Mouse (Mus musculus) forebrain, embryonic 10.5 days (tissue): ENCODE results near the gene Cage1. TPM values are rescaled to one million over a fixed set of nuclear protein-coding genes. Genes with fewer than 3 reads are reported as not detected.

ENCODE experiments used
- DNase-seq: peaks from one replicate; pipeline ENCODE4 v3.0.0-alpha.2; 2017; ENCODE audit warnings: low spot score; ENCODE audit errors: extremely low spot score
- H3K27ac ChIP-seq: fragments of 300-500 bp; sonication (generic); 2 replicates; pipeline ENCODE4 v1.5.1; 2016; ENCODE audit warnings: mild to moderate bottlenecking
- H3K27me3 ChIP-seq: fragments of 300-500 bp; sonication (generic); 2 replicates; pipeline ENCODE4 v1.6.1; 2016; ENCODE audit warnings: mild to moderate bottlenecking; ENCODE audit not compliant: poor library complexity, severe bottlenecking
- H3K36me3 ChIP-seq: fragments of 300-500 bp; sonication (generic); replicated peaks from 2 replicates; pipeline ENCODE4 v1.6.1; 2016; ENCODE audit warnings: mild to moderate bottlenecking, moderate library complexity
- H3K4me1 ChIP-seq: fragments of 300-500 bp; sonication (generic); 2 replicates; pipeline ENCODE4 v1.6.1; 2016
- H3K4me3 ChIP-seq: fragments of 300-500 bp; sonication (generic); 2 replicates; pipeline ENCODE4 v1.5.1; 2016; ENCODE audit warnings: mild to moderate bottlenecking, moderate library complexity
- H3K9me3 ChIP-seq: fragments of 300-500 bp; sonication (generic); 2 replicates; pipeline ENCODE4 v1.6.1; 2016; ENCODE audit warnings: mild to moderate bottlenecking, moderate library complexity
- WGBS: fragments of 180-500 bp; shearing (Covaris S2); methylation state at CpG from one replicate; pipeline ENCODE4 v1.1.7; 2016; 5-methylcytosine and 5-hydroxymethylcytosine counted together
- polyA plus RNA-seq: library from polyadenylated mRNA; unstranded; fragments of >200 nt; fragmentation: Nextera tagmentation; extraction: Ambion mirVana; gene quantifications from 2 replicates; pipeline ENCODE4 v1.2.1, GENCODE M21; 2016

The Cage1 gene
- polyA plus RNA-seq = 0.65 and 1.1 TPM in 2 replicates

- Histone ChIP-seq H3K27me3 (no peaks in the 10 kb centered on the region), H3K36me3 (peaks cover 28% of the 10 kb centered on the region), H3K9me3 (no peaks in the 10 kb centered on the region), H3K4me1 (peaks cover 23% of the 10 kb centered on the region), H3K4me3 (peak within 1 kb of the TSS; percentile 89), H3K27ac (peak within 1 kb of the TSS; percentile 85)
- under 1% methylated on average over 47 of the region's 47 CpGs for WGBS
- DNase-seq = peak; percentile 98
These were observed at the start of gene Cage1 for GRCm38 (mm10) chr13:38037044-38037687. Cage1 (minus strand) TSS chr13:38037069.

- DNase-seq = no peak
- no peaks in the 10 kb centered on the region for H3K36me3 ChIP-seq
- no peaks in the 10 kb centered on the region for H3K27me3 ChIP-seq
- WGBS = 86% methylated on average over 7 of the region's 7 CpGs
- no peaks in the 10 kb centered on the region for H3K9me3 ChIP-seq
- no peak overlapping the region for H3K4me3 ChIP-seq
- H3K27ac ChIP-seq = no peak overlapping the region
- H3K4me1 ChIP-seq = peaks cover 13% of the 10 kb centered on the region
These were observed 44.3 kb upstream of the Cage1 start for GRCm38 (mm10) chr13:38081161-38081560.

- DNase-seq = no peak
- Histone ChIP-seq H3K27ac (no peak overlapping the region), H3K36me3 (no peaks in the 10 kb centered on the region), H3K4me1 (peaks cover 13% of the 10 kb centered on the region), H3K9me3 (no peaks in the 10 kb centered on the region), H3K27me3 (no peaks in the 10 kb centered on the region), H3K4me3 (no peak overlapping the region)
- WGBS = 88% methylated on average over 14 of the region's 14 CpGs
These were observed 43.9 kb upstream of the Cage1 start for GRCm38 (mm10) chr13:38080725-38081124.

GRCm38 (mm10) chr13:38080014-38080413 lies 43.1 kb upstream of the Cage1 start:
- Histone ChIP-seq H3K4me1 (peaks cover 13% of the 10 kb centered on the region), H3K27ac (no peak overlapping the region), H3K4me3 (no peak overlapping the region), H3K9me3 (no peaks in the 10 kb centered on the region), H3K27me3 (no peaks in the 10 kb centered on the region), H3K36me3 (no peaks in the 10 kb centered on the region)
- 50% methylated on average over 9 of the region's 9 CpGs for WGBS
- no peak for DNase-seq

- Histone ChIP-seq H3K36me3 (no peaks in the 10 kb centered on the region), H3K4me1 (peaks cover 14% of the 10 kb centered on the region), H3K27me3 (no peaks in the 10 kb centered on the region), H3K9me3 (no peaks in the 10 kb centered on the region), H3K27ac (no peak overlapping the region), H3K4me3 (no peak overlapping the region)
- WGBS = 82% methylated on average over 5 of the region's 5 CpGs
- DNase-seq = no peak
These were observed 42.5 kb upstream of the Cage1 start for GRCm38 (mm10) chr13:38079366-38079765.

GRCm38 (mm10) chr13:38078836-38079235 lies 42.0 kb upstream of the Cage1 start:
- Histone ChIP-seq H3K9me3 (no peaks in the 10 kb centered on the region), H3K4me3 (no peak overlapping the region), H3K27me3 (no peaks in the 10 kb centered on the region), H3K36me3 (no peaks in the 10 kb centered on the region), H3K27ac (no peak overlapping the region), H3K4me1 (peaks cover 17% of the 10 kb centered on the region)
- 58% methylated on average over 6 of the region's 6 CpGs for WGBS
- no peak for DNase-seq

GRCm38 (mm10) chr13:38077113-38077512 lies 40.2 kb upstream of the Cage1 start:
- no peak for DNase-seq
- peaks cover 17% of the 10 kb centered on the region for H3K4me1 ChIP-seq
- no peak overlapping the region for H3K4me3 ChIP-seq
- WGBS = 20% methylated on average over 11 of the region's 11 CpGs
- H3K36me3 ChIP-seq = no peaks in the 10 kb centered on the region
- H3K9me3 ChIP-seq = no peaks in the 10 kb centered on the region
- H3K27me3 ChIP-seq = no peaks in the 10 kb centered on the region
- H3K27ac ChIP-seq = no peak overlapping the region

GRCm38 (mm10) chr13:38074404-38074803 lies 37.5 kb upstream of the Cage1 start:
- no peaks in the 10 kb centered on the region for H3K9me3 ChIP-seq
- WGBS = 77% methylated on average over 5 of the region's 5 CpGs

GRCm38 (mm10) chr13:38073374-38074307 lies 36.8 kb upstream of the Cage1 start:
- H3K36me3 ChIP-seq = no peaks in the 10 kb centered on the region
- 91% methylated on average over 18 of the region's 18 CpGs for WGBS
- no peak overlapping the region for H3K4me3 ChIP-seq
- no peak for DNase-seq
- H3K27me3 ChIP-seq = no peaks in the 10 kb centered on the region
- no peaks in the 10 kb centered on the region for H3K9me3 ChIP-seq
- H3K4me1 ChIP-seq = peaks cover 15% of the 10 kb centered on the region
- no peak overlapping the region for H3K27ac ChIP-seq

More at GRCm38 (mm10) chr13:38074404-38074803, 37.5 kb upstream of the Cage1 start:
- DNase-seq = no peak
- H3K4me1 ChIP-seq = peaks cover 17% of the 10 kb centered on the region
- H3K4me3 ChIP-seq = no peak overlapping the region
- no peaks in the 10 kb centered on the region for H3K27me3 ChIP-seq
- no peaks in the 10 kb centered on the region for H3K36me3 ChIP-seq
- no peak overlapping the region for H3K27ac ChIP-seq

- H3K27ac ChIP-seq = no peak overlapping the region
- 87% methylated on average over 4 of the region's 4 CpGs for WGBS
- no peaks in the 10 kb centered on the region for H3K27me3 ChIP-seq
- H3K4me1 ChIP-seq = peaks cover 4% of the 10 kb centered on the region; the same call in 1 of the 2 replicates
- no peaks in the 10 kb centered on the region for H3K36me3 ChIP-seq
- H3K9me3 ChIP-seq = no peaks in the 10 kb centered on the region
- no peak for DNase-seq
- no peak overlapping the region for H3K4me3 ChIP-seq
These were observed 34.1 kb upstream of the Cage1 start for GRCm38 (mm10) chr13:38070945-38071344.

GRCm38 (mm10) chr13:38064854-38065663 lies 28.2 kb upstream of the Cage1 start:
- Histone ChIP-seq H3K9me3 (no peaks in the 10 kb centered on the region), H3K36me3 (peaks cover 34% of the 10 kb centered on the region), H3K27ac (no peak overlapping the region), H3K4me1 (no peaks in the 10 kb centered on the region), H3K27me3 (no peaks in the 10 kb centered on the region), H3K4me3 (no peak overlapping the region)
- 75% methylated on average over 11 of the region's 11 CpGs for WGBS
- peak; percentile 33 for DNase-seq

- Histone ChIP-seq H3K27me3 (no peaks in the 10 kb centered on the region), H3K4me1 (no peaks in the 10 kb centered on the region), H3K9me3 (no peaks in the 10 kb centered on the region), H3K36me3 (peaks cover 57% of the 10 kb centered on the region), H3K27ac (no peak overlapping the region), H3K4me3 (no peak overlapping the region)
- no peak for DNase-seq
- 95% methylated on average over 11 of the region's 11 CpGs for WGBS
These were observed 25.8 kb upstream of the Cage1 start for GRCm38 (mm10) chr13:38062678-38063077.
